Mouse (Mus musculus): ENCODE results near the gene Klhdc4. TPM values are rescaled to one million over a fixed set of nuclear protein-coding genes. Genes with fewer than 3 reads are reported as not detected.

Klhdc4 gene
- total RNA-seq, 2 experiments from 2014 or later, result 24.2 to 31.2 TPM

DNA sequence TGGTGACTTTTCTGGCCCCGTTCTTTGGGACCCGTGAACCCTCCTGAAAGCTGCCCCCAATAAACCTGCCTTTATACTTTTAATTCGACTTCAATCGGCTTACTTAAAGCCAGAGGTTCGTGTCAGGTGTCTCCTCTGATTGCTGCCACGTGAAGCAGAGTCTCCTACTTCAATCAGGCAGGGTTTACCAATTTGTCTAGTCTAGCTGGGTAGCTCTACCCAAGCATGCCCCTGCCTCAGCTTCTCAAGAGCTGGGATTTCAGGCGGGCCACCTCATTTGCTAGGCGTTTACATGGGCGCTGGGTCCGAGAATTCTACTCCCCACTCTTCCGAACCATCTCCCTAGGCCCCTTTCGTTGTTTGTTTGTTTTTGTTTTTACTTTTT is 21.1 kb upstream of the Klhdc4 start:
- DNase-seq (ENCODE audit: extremely low spot score in 1 of 2, low spot score in 1 of 2), result no peak

DNA sequence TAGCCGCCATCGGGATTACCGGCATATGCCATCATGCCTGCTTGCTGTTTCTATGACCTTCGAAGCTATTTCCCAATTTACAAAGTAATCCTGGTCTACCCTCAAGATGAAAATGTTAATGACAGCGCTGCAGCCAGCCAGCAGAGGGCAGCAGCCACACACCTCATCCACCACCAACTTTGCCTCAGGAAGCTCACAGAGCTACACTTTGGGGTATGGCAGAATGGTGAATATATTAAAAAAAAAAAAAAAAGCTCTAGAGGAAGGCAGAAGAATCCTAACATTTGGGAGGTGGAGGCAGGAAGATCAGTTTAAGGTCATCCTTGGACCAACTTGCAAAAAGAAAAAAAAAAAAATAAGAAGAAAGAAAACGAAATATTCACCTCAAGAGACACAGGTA is 20.6 kb upstream of the Klhdc4 start:
- DNase-seq (ENCODE audit: extremely low spot score in 1 of 2, low spot score in 1 of 2), result peak; percentile 67 to 80

DNA sequence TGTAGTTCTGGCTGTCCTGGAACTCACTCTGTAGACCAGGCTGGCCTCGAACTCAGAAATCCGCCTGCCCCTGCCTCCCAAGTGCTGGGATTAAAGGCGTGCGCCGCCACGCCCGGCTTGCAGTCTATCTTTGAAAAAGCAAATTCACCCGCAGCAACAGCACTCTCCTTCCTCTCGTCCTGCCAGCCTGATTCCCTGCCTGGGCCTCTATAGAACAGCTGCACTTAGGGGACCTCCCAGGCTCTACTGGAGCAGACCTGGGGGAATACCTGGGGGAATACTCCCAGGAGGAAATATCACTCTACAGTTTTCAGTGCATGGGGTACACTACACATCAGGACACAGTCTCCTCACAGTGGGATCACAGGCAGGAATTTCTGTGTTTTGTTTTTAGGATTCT is 19.9 kb upstream of the Klhdc4 start:
- no peak for DNase-seq (ENCODE audit: extremely low spot score in 1 of 2, low spot score in 1 of 2)

DNA sequence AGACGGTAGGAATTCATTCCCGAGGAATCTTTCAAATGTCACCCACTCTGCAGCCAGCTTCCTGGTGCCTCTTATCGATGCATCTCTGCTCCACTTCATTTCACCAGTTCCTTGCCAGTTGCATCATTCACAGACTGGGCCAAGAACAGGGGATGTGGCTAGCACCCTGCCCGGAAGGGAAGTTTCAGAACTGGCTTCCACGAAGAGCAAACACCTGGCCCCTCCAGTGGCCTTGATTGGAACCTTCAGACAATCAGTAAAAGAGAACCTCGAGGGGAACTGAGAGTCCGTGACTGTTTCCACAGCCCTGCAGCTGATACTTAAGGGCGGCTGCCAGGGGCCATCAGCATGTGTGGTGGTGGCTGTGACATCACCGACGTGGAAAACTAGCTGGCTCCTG is 19.1 kb upstream of the Klhdc4 start:
- DNase-seq (ENCODE audit: extremely low spot score in 1 of 2, low spot score in 1 of 2), result no peak

DNA sequence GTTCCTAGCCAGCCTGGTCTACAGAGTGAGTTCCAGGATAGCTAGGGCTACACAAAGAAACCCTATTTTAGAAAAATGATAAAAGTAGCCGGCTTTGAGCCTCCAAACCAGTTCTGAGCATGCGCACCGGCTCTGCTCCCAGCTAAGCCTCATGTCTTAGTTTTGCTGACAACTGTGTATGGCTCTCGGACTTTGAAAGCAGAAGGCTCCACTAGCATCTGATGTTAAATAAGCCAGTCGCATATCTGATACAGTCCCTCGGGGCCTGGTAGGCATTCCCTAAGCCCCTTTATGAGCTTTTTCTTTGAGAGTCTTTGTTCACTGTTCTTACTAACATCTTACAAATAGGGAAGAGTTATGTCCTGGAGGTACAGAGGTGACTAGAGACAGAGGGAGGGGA is 18.6 kb upstream of the Klhdc4 start:
- no peak for DNase-seq (ENCODE audit: extremely low spot score in 1 of 2, low spot score in 1 of 2)

DNA sequence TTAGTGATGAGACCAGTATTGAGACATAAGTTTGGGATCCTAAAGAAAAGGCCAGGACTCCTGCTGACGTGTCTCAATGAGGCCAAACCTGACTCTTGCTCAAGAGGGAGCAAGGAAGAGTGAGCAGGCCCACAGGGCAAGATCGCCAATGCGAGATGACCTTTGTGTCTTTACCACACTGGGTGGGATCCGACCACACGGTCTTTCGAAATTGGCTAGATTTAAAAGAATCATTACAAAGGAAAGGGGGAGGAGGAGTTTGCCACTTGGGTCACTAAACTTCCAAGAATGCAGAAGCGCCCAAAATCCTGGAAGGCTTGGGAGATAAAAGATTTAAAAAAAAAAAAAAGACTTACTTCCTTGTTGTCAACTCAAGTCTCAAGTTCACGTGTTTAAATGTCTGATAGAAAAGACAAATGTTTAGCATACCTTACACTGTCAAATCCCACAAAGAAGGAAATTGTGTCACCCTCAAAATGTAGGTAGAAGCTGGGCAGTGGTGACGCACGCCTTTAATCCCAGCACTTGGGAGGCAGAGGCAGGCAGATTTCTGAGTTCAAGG is 18.0 kb upstream of the Klhdc4 start:
- no peak for DNase-seq (ENCODE audit: extremely low spot score in 1 of 2, low spot score in 1 of 2)

DNA sequence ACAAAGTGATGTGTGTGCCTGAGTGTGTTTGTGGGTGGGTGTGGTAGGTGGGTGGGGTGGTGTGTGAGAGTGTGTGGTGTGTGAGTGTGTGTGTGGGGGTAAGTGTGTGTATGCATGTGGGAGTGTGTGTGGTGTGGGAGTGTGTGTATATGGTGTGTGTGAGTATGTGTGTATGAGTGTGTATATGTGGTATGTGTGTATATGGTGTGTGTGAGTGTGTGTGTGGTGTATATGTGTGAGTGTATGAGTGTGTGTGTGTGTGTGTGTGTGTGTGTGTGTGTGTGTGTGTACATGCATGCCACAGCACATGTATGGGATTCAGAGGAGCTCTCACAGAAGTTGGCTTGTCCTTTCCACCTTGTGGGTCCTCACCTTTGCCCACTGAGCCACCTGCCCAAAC is 17.4 kb upstream of the Klhdc4 start:
- DNase-seq (ENCODE audit: extremely low spot score in 1 of 2, low spot score in 1 of 2), result no peak

DNA sequence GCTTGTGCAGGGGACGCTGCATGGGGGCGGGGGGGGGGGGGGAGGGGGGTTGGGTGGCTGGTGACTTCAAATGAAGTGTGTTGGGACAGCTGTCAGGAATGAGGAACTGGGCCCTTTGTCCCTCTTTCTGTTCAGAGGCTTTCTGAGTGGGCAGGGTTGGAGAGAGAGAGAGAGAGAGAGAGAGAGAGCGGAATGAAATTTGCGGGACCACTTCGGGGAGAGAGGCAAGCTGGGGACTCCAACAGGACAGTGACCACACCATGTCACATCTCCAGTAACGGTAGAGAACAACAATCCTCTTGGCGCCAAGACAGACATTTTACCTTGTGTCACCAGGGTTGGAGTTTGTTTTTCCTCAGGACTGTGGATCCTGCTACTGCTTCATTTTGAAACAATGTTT is 15.4 kb upstream of the Klhdc4 start:
- no peak for DNase-seq (ENCODE audit: extremely low spot score in 1 of 2, low spot score in 1 of 2)

DNA sequence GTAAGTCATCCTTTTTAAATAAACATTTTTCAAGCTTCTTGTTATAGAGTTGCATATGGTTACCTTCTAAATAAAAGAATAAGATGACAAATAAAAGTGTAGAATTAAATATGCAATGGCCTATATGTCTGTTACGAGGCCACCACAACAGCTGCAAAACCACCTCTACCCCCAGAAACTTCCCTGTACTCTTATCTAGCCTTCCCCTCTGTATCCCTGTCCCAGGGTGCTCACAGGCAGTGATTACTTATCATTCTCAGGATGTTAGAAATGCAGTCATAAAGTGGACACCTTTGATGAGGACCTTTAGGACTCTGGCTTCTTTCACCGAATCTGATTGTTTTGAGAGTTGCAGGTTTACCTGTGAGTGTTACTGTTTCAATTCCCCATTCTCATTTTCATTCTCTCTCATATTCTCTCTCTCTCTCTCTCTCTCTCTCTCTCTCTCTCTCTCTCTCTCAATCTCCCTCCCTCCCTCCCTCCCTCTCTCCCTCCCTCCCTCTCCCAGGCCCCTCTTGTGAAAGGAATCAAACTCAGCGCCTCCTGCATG is 13.9 kb upstream of the Klhdc4 start:
- DNase-seq (ENCODE audit: extremely low spot score in 1 of 2, low spot score in 1 of 2), result no peak

DNA sequence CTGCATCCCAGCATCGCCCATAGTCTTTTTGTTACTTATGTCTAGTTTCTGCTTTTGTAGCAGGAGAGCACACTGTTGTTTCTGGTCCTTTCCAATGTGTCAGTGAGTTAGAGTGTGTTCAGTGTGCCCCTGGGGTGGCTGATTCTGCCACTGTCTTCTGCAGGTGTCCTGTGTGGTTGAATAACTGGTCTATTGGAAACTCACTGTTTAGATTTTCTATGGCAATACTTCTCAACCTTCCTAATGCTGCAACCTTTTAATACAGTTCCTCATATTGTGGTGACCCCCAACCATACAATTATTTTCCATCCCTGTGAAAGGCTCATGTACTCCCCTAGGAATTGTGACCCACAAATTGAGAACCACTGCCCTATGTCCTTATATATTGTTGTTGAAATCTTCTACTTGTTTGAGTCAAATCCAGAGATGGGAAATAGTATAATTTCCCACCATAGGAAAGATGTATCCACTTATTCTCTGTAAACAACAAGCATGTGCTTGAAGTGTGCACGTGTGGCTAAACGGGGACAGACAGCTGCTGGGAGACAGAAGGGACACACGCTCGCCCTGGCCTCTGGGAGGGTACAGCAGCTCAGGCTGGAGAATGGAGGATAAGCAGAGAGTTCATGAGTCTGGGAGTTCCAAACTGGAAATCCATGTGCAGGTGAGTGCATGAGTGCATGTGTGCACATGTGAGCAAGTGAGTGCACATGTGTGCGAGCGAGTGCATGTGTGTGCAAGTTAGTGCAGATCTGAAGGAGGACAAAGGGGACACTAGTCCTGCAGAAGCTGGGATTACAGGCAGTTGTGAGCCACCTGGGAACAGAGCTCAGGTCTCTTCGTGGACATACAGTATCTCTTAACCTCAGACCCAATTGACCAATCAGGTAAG is 12.9 kb upstream of the Klhdc4 start:
- DNase-seq (ENCODE audit: extremely low spot score in 1 of 2, low spot score in 1 of 2), result no peak

DNA sequence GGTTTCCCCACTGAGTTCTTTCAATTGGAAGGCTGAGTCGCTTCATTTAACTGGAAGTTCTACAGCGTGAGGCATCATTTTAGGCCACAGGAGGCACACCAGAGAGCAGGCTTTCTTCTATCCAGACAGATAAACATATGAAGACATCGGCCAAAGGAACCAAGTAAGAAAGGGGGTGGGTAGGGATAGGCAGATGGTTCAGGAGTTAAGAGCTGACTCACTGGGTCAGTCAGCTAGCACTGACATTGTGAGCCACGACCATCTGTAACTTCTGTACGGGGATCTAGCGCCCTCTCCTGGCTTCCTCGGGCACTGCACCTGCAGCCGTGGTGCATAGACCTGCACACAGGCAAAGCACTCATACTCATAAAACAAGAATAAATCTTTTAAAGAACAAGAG is 11.9 kb upstream of the Klhdc4 start:
- DNase-seq (ENCODE audit: extremely low spot score in 1 of 2, low spot score in 1 of 2), result peak; percentile 58 to 80

DNA sequence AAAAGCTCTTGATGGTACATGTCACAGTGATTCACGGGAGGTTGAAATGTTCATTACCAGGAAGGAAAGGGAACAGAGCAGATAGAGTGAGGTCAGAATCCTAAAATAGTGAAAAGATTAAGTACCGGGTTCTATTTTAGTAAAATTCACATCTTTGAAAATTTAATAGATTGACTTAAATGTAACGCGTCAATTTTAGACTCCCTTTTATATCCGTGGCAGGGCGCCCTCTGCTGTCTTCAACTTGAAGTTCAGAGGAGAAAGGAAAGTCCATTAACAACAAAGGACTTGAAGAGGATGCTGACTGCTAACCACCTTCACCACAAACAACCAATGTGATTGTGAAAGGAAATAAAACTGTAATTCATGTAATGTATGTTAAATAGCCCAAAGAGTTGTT is 3.1 kb upstream of the Klhdc4 start:
- DNase-seq (ENCODE audit: extremely low spot score in 1 of 2, low spot score in 1 of 2), result peak; percentile 51 to 88

DNA sequence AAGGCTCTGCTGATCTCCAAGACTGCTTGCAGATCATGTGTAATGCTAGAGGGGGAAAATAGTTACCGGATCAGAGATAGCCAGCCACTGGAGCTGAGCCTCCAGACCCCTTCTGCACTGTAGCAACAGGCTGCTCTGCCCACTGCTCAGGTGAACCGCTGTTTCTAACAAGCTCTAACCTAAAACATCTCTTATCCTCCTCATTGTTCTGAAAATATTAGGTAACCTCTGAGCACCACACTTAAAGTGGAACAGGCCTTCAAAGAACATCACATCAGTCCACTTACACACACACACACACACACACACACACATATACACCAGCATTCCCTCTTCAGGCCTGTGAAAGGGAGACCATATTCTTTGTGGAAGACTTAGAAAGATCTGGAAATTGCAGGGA is 2.7 kb upstream of the Klhdc4 start:
- DNase-seq (ENCODE audit: extremely low spot score in 1 of 2, low spot score in 1 of 2), result no peak

DNA sequence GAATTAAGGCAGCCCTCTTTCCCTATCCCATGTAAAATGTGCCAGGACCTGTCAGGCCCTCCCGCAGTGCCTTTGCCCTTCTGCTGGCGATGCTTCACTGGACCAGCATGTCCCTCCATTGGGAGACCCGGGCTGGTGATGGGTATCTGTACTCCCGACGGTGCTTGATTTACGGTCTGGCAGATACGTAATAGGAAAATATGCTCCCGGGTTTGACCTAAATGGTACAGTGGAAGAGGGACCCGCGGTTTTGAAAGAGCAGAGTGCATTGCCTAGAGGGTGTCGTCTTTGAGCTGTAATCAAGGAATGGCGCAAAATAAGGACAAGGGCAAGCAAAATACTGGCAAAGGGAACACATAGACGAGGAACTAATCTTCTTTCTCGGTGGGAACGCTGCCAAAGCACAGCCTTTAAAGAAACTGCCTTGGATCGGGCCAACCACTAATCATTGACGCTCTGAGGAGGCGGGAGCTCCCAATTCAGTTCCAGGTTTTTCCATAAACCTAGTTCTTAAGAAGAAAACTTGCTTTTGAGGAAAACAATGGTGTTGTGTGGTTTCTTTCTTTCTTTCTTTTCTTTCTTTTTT is 501 bp upstream of the Klhdc4 start:
- no peak for DNase-seq (ENCODE audit: extremely low spot score in 1 of 2, low spot score in 1 of 2)

DNA sequence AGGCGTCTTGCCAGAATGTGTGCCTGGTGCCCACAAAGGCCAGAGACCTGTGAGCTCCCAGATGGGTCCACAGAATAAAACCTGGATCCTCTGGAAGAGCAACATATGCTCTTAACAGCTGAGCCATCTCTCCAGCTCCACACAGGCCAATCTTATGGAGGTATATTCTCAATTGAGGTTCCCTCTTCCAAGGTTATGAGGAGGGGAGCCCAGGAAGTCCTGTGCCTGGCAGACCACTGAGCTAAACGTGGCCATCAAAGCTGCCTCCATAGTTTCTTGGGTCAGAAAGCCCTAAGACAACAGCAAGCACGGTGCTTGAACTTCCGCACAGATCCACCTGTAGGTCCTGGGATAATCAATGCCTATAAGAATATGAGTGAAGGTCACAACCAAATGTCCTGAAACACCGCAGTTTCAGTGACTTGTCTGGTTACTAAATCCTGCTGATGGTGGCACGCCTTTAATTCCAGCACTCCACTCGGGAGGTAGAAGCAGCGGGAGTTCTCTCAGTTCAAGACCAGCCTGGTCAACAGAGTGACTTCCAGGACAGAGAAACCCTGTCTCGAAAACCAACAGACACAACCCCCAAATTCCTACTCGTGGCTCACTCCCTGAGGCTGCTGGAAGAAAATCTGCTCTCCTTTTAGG is 869 bp downstream of the Klhdc4 start:
- DNase-seq (ENCODE audit: extremely low spot score in 1 of 2, low spot score in 1 of 2), result no peak

DNA sequence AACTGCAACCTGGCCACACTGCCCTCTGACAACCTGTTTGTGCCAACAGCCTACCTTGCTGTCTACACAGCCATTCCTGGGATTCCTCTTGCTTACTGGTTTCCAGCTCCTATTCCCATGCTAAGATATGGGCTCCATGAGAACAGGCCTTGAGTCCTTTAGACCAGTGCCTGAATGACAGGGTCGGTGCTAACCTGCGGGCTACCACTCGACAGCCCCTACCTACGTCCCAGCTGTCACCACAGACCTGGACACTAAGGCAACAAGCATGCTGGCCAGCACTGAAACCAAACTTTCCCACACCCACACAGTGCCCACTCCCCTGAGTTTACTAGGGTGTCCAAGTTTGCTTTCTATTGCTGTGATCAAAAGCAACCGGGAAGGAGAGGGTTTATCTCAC is 1.6 kb downstream of the Klhdc4 start:
- no peak for DNase-seq (ENCODE audit: extremely low spot score in 1 of 2, low spot score in 1 of 2)

DNA sequence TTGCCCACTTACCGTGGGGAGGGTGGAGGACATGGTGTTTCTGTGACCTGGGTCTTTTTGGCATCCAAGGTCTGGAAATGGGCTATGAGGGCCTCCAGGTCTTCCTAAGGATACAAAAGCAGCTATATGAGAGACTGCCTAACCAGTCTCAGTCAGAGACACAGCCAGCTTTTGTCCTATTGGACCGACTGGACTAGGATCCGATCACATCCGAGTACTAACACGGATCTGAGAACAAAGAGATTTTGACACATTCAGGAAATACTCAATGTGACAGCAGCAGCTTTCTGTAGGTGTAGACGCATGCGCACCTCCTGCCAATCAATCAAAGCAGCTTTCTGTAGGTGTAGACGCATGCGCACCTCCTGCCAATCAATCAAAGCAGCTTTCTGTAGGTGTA is 7.6 kb downstream of the Klhdc4 start:
- no peak for DNase-seq (ENCODE audit: extremely low spot score in 1 of 2, low spot score in 1 of 2)

DNA sequence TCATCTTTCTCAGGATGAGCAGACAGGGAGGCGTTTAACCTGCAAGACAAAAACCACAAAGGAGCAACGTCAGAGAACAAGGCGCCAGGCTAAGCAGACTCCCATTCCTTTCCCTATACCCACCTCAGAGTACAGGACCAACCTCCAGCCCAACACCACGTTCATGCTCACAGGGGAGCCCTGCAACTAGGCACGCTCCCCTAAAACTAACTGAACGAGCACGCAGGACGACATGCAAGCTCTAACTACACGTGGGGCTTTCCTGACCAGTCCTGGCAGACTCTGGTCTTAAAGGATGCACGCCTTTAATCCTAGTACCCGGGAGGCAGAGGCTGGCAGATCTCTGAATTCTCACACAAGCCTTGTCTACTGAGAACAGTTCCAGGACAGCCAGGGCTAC is 8.0 kb downstream of the Klhdc4 start:
- no peak for DNase-seq (ENCODE audit: extremely low spot score in 1 of 2, low spot score in 1 of 2)

DNA sequence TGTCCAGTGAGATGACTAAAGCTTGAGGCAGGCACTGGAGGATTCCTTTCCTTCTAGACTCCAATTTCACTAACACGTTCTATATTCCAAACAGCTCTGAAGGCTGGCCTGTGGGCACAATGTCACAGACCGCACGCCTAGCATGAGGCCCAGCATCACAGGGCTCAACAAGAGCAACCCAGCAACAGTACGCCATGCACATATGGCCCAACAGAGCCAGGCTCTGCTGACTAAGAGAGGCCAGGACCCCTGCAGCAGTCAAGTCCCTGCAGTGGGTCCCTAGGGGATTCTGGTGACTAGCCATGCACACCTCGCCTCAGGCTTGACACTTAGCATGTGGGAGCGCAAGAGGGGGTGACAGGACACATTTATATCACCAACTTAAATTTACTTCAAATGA is 8.5 kb downstream of the Klhdc4 start:
- no peak for DNase-seq (ENCODE audit: extremely low spot score in 1 of 2, low spot score in 1 of 2)

DNA sequence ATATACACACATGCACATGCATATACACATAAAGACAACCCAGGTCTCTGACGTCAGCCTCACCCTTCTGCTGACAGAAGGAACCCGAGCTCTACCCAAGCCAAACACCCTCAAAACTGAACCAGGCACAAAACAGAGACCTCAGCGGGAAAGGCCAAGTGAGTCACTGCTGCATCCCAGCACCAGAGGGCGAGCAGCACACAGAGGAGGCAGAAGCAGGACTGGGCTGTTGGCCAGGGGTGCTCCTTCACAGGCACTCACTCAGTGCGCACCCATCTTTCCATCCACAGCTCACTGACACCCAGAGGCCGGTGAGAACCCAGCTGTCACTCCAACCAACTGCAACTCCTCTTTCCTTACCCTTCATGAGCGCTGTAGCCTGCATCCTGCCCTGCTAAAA is 11.1 kb downstream of the Klhdc4 start:
- no peak for DNase-seq (ENCODE audit: extremely low spot score in 1 of 2, low spot score in 1 of 2)

DNA sequence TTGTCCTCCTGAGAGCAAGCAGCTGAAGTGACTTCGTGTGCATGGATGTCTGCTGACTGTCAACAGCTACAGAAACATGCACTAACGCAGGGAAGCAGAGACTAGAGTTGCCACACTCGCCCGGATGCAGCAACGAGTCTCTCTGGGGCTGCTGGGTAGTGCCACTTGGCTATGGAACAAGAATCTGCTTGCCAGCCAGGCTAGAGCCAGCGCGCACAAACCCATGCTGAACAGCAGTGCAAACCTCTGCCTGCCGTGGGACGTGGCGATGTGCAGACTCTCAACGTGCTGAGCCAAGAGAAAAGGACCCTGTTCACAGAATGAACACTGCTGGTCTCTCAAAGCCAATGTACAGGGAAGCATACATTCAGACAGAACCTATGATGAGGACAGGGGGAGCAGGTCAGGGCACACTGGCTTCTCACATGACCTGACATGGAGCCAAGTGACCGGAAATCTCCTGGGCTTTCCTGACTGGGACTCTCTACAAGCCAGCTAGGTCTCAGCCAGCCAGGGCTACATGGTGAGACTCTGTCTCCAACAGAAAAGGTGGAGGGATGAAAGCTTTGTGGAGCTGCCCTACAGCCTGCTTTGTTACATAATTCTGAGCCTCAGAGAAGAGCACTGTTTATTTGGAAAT is 17.3 kb downstream of the Klhdc4 start:
- DNase-seq (ENCODE audit: extremely low spot score in 1 of 2, low spot score in 1 of 2), result no peak
